ENCODE assay signal across 31 mouse cellular contexts in the genomic region with DNA sequence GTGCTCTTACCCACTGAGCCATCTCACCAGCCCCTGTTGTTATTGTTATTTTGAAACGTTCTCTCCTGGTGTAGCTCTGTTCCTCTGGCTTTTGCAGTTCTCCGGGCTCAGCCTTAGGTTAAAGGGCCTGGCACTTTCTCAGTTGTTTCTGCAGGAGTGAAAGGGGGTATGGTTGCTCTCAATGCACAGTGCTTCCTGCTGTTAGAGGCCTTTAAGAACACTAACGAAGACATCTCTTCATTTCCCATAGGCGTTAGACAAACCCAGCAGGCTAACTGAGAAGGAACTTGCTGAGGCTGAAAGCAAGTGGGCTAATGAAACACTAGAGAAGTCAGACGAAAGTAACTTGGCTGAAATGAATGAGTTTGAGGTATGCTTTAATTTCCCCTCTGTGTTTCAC.
"Had no signal": no experiment of that assay in that cellular context is flagged by ENCODE, and none has a peak within 500 bp of the region (broad histone marks: within the 10 kb centered on the region; RNA-seq: fewer than 3 reads in every experiment).

No protein-coding gene starts in this region.

- H3K27ac ChIP-seq: limb, embryonic 10.5 days; limb, embryonic 12.5 days; limb, embryonic 13.5 days; limb, embryonic 15.5 days; liver, embryonic 12.5 days; liver, embryonic 13.5 days; liver, embryonic 14.5 days; liver, embryonic 15.5 days; lung, embryonic 15.5 days; macrophage; midbrain, embryonic 10.5 days; midbrain, embryonic 12.5 days; midbrain, embryonic 13.5 days; midbrain, embryonic 15.5 days had no signal

- DNase-seq: left cerebral cortex, postnatal 4 days; liver; liver, embryonic 13.5 days; liver, postnatal 0 days; lung, adult 18-20 months; lung, adult 2 months; lung, embryonic 14.5 days; lung, postnatal 10 days; lung, postnatal 14 days; lung, postnatal 36 days; lung, postnatal 4 days; midbrain, embryonic 14.5 days had no signal

- H3K4me1 ChIP-seq: limb, embryonic 10.5 days; limb, embryonic 12.5 days; limb, embryonic 13.5 days; limb, embryonic 15.5 days; liver, embryonic 12.5 days; liver, embryonic 13.5 days; liver, embryonic 15.5 days; lung, embryonic 15.5 days; megakaryocyte, embryonic 14.5 days; midbrain, embryonic 10.5 days; midbrain, embryonic 12.5 days; midbrain, embryonic 13.5 days; midbrain, embryonic 15.5 days had no signal

- H3K4me2 ChIP-seq: limb, embryonic 12.5 days; limb, embryonic 13.5 days; limb, embryonic 15.5 days; liver, embryonic 11.5 days; liver, embryonic 12.5 days; liver, embryonic 13.5 days; liver, embryonic 15.5 days; lung, embryonic 14.5 days; lung, embryonic 15.5 days; midbrain, embryonic 11.5 days; midbrain, embryonic 12.5 days; midbrain, embryonic 13.5 days; midbrain, embryonic 15.5 days had no signal

- H3K9me3 ChIP-seq: limb, embryonic 10.5 days; limb, embryonic 12.5 days; limb, embryonic 13.5 days; limb, embryonic 15.5 days; liver, embryonic 12.5 days; liver, embryonic 13.5 days; liver, embryonic 15.5 days; lung, embryonic 15.5 days; megakaryocyte, embryonic 14.5 days; midbrain, embryonic 10.5 days; midbrain, embryonic 12.5 days; midbrain, embryonic 13.5 days; midbrain, embryonic 15.5 days had no signal

- H3K9ac ChIP-seq: limb, embryonic 12.5 days; limb, embryonic 13.5 days; limb, embryonic 15.5 days; liver, embryonic 12.5 days; liver, embryonic 13.5 days; liver, embryonic 14.5 days; liver, embryonic 15.5 days; liver, postnatal 0 days; lung, embryonic 14.5 days; lung, embryonic 15.5 days; midbrain, embryonic 12.5 days; midbrain, embryonic 13.5 days; midbrain, embryonic 15.5 days had no signal

- H3K27me3 ChIP-seq: limb, embryonic 12.5 days; limb, embryonic 13.5 days; limb, embryonic 15.5 days; liver, embryonic 12.5 days; liver, embryonic 13.5 days; liver, embryonic 15.5 days; lung, embryonic 15.5 days; megakaryocyte, embryonic 14.5 days; midbrain, embryonic 12.5 days; midbrain, embryonic 13.5 days; midbrain, embryonic 15.5 days had no signal

- ATAC-seq: liver, embryonic 12.5 days; liver, postnatal 0 days; lung, postnatal 0 days; midbrain, embryonic 13.5 days; midbrain, embryonic 15.5 days; midbrain, embryonic 16.5 days had no signal

- H3K36me3 ChIP-seq: midbrain, embryonic 13.5 days; midbrain, embryonic 15.5 days had no signal

- H3K4me3 ChIP-seq: limb, embryonic 10.5 days; limb, embryonic 12.5 days; limb, embryonic 13.5 days; limb, embryonic 15.5 days; liver, embryonic 12.5 days; liver, embryonic 13.5 days; liver, embryonic 15.5 days; lung, embryonic 15.5 days; megakaryocyte, embryonic 14.5 days; midbrain, embryonic 10.5 days; midbrain, embryonic 12.5 days; midbrain, embryonic 13.5 days; midbrain, embryonic 15.5 days; myocyte had no signal
